Mouse (Mus musculus): ENCODE results near the gene Syn1. TPM values are rescaled to one million over a fixed set of nuclear protein-coding genes. Genes with fewer than 3 reads are reported as not detected.
A peak's percentile ranks its signal among the peaks of the same experiment; 100 is the strongest.

Syn1 gene
- polyA plus RNA-seq, 1 experiment from 2014 or later: 1.1 TPM

GRCm38 (mm10) chrX:20853794-20854193 is 67.0 kb downstream of the Syn1 start:
- Histone ChIP-seq H3K4me1 (replicated peaks; ENCODE audit: control insufficient read depth, insufficient read depth) (no peaks in the 10 kb centered on the region), H3K27ac (replicated peaks) (no peak overlapping the region), H3K9me3 (ENCODE audit: control insufficient read depth, low read length) (no peaks in the 10 kb centered on the region), H3K4me3 (ENCODE audit: low read depth, low read length) (no peak overlapping the region), H3K27me3 (ENCODE audit: control insufficient read depth, insufficient read depth, low read length) (no peaks in the 10 kb centered on the region), H3K4me2 (replicated peaks; ENCODE audit: low read depth) (no peak overlapping the region), H3K9ac (ENCODE audit: low read length) (no peak overlapping the region), H3K36me3 (ENCODE audit: control insufficient read depth, insufficient read depth, low read length) (0 out of 2 replicates have a peak, but pooled peaks cover 4% of the 10 kb centered on the region)
- DNase-seq (ENCODE audit: low spot score): no peak
- no peak for ATAC-seq (ENCODE audit: low FRiP score, low TSS enrichment)
- 90% methylated on average over 7 of the region's 7 CpGs for WGBS
- TF ChIP-seq CTCF (IDR thresholded peaks at IDR 0.05; ENCODE audit: low read depth) (no peak), EP300 (optimal IDR thresholded peaks at IDR 0.05) (no peak)

DNA sequence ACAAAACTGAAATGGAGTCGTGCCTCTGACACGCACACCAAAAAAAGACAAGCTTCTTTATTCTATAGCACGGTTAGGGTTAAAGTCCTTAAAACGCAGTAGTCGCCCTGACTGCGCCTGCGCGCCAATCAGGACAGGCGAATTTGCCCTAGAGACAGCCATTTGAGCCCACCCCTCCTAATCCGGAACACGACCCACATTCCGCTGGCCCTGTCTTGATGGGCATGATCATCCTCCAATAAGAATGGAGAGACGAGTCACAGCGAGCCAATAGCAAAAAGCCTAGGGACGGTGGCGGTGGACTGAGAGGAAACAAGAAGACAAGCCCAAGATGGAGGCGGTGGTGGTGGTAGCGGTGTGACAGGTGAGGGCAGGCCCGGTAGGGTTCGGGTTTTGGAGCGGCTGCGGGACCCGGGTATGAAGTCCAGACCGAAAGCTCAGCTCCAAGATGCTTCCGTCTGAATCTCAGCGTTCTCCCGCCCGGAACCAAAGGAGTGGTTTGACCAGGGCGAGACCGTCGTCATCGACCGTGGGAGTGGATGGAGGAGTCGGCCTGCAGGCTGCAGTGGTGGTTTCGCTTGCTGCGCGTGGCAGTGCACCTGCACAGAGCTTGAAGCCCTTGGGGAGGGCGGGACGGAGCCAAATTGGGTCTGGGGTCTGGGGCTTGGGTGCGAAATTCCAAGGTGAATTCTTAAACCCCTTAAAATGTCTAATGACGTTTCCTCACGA is 72.4 kb downstream of the Syn1 start:
- Histone ChIP-seq H3K27ac (replicated peaks) (peak overlapping the region; percentile 70), H3K4me2 (replicated peaks; ENCODE audit: low read depth) (peak overlapping the region; percentile 62), H3K4me1 (replicated peaks; ENCODE audit: control insufficient read depth, insufficient read depth) (no peaks in the 10 kb centered on the region), H3K9ac (ENCODE audit: low read length) (peak overlapping the region; percentile 76), H3K4me3 (ENCODE audit: low read depth, low read length) (peak overlapping the region; percentile 48), H3K27me3 (ENCODE audit: control insufficient read depth, insufficient read depth, low read length) (no peaks in the 10 kb centered on the region), H3K9me3 (ENCODE audit: control insufficient read depth, low read length) (no peaks in the 10 kb centered on the region), H3K36me3 (ENCODE audit: control insufficient read depth, insufficient read depth, low read length) (0 out of 2 replicates have a peak, but pooled peaks cover 4% of the 10 kb centered on the region)
- 16% methylated on average over 37 of the region's 42 CpGs for WGBS
- ATAC-seq (ENCODE audit: low FRiP score, low TSS enrichment) (peak; percentile 99), DNase-seq (ENCODE audit: low spot score) (peak; percentile 85)
- TF ChIP-seq EP300 (optimal IDR thresholded peaks at IDR 0.05) (no peak), CTCF (IDR thresholded peaks at IDR 0.05; ENCODE audit: low read depth) (no peak)

DNA sequence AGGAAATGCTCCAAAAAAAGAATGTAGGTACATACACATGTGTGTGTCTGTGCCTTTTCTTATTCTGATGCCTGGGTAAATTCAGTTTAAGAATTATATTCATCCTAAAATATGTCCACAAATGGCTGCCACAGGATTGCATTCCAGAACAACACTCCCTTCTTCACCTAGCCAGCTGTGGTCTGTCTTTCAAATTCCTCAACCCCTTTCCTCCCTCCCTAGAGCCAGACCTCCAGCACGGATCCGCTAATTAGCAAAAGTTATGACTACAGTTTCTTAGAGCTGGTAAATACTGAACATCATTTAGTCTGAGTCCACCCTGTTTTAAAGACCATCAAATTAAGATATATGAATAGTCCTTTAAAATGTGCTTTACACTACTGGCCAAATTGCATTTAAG is 73.0 kb downstream of the Syn1 start:
- H3K9me3 ChIP-seq (ENCODE audit: control insufficient read depth, low read length): no peaks in the 10 kb centered on the region
- WGBS: 22% methylated on average over 2 of the region's 2 CpGs
- H3K9ac ChIP-seq (ENCODE audit: low read length): no peak overlapping the region
- DNase-seq (ENCODE audit: low spot score): no peak
- no peak for TF ChIP-seq EP300 (optimal IDR thresholded peaks at IDR 0.05)
- TF ChIP-seq CTCF (IDR thresholded peaks at IDR 0.05; ENCODE audit: low read depth): no peak
- ATAC-seq (ENCODE audit: low FRiP score, low TSS enrichment): no peak
- H3K36me3 ChIP-seq (ENCODE audit: control insufficient read depth, insufficient read depth, low read length): 0 out of 2 replicates have a peak, but pooled peaks cover 4% of the 10 kb centered on the region
- H3K27me3 ChIP-seq (ENCODE audit: control insufficient read depth, insufficient read depth, low read length): no peaks in the 10 kb centered on the region
- H3K4me3 ChIP-seq (ENCODE audit: low read depth, low read length): peak overlapping the region; percentile 48
- no peaks in the 10 kb centered on the region for H3K4me1 ChIP-seq (replicated peaks; ENCODE audit: control insufficient read depth, insufficient read depth)
- H3K27ac ChIP-seq (replicated peaks): 0 out of 2 replicates have a peak overlapping the region, but pooled peaks have one; percentile 19
- peak overlapping the region; percentile 25; the same call in 1 of the 2 replicates for H3K4me2 ChIP-seq (replicated peaks; ENCODE audit: low read depth)

DNA sequence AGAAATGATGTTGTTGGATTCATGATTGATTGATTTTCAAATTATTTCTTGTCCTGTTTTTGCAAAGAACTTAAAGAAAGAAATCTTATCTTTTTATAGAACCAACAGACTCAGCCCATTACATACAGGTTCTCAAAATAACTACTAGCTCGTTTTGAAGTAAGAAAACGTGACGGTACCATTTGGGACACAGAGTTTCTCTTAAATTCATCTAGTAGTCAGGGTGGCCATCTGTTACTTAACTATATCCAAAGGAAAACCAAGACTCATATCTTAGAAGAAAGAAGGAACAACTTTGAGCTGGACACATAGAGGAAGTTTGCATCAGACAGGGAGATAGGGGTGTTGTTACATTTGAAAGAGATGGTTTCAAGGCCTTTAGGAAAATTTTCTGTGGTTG is 73.6 kb downstream of the Syn1 start:
- Histone ChIP-seq H3K4me1 (replicated peaks; ENCODE audit: control insufficient read depth, insufficient read depth) (no peaks in the 10 kb centered on the region), H3K4me3 (ENCODE audit: low read depth, low read length) (no peak overlapping the region), H3K27ac (replicated peaks) (no peak overlapping the region), H3K4me2 (replicated peaks; ENCODE audit: low read depth) (no peak overlapping the region), H3K36me3 (ENCODE audit: control insufficient read depth, insufficient read depth, low read length) (0 out of 2 replicates have a peak, but pooled peaks cover 4% of the 10 kb centered on the region), H3K27me3 (ENCODE audit: control insufficient read depth, insufficient read depth, low read length) (no peaks in the 10 kb centered on the region), H3K9me3 (ENCODE audit: control insufficient read depth, low read length) (no peaks in the 10 kb centered on the region), H3K9ac (ENCODE audit: low read length) (no peak overlapping the region)
- 87% methylated on average over 3 of the region's 3 CpGs for WGBS
- no peak for TF ChIP-seq CTCF (IDR thresholded peaks at IDR 0.05; ENCODE audit: low read depth)
- no peak for TF ChIP-seq EP300 (optimal IDR thresholded peaks at IDR 0.05)
- DNase-seq (ENCODE audit: low spot score): no peak
- no peak for ATAC-seq (ENCODE audit: low FRiP score, low TSS enrichment)

GRCm38 (mm10) chrX:20828934-20829333 is 91.9 kb downstream of the Syn1 start:
- WGBS: 21% methylated on average over 5 of the region's 5 CpGs
- ATAC-seq (ENCODE audit: low FRiP score, low TSS enrichment): peak; percentile 91

More at GRCm38 (mm10) chrX:20828934-20829333, 91.9 kb downstream of the Syn1 start:
- no peaks in the 10 kb centered on the region for H3K36me3 ChIP-seq (ENCODE audit: control insufficient read depth, insufficient read depth, low read length)
- no peak overlapping the region for H3K4me3 ChIP-seq (ENCODE audit: low read depth, low read length)
- H3K4me1 ChIP-seq (replicated peaks; ENCODE audit: control insufficient read depth, insufficient read depth): no peaks in the 10 kb centered on the region
- no peaks in the 10 kb centered on the region for H3K9me3 ChIP-seq (ENCODE audit: control insufficient read depth, low read length)
- peak; percentile 72 for TF ChIP-seq CTCF (IDR thresholded peaks at IDR 0.05; ENCODE audit: low read depth)
- no peak for TF ChIP-seq EP300 (optimal IDR thresholded peaks at IDR 0.05)
- H3K27ac ChIP-seq (replicated peaks): no peak overlapping the region
- H3K9ac ChIP-seq (ENCODE audit: low read length): no peak overlapping the region
- peak; percentile 34 for DNase-seq (ENCODE audit: low spot score)
- no peaks in the 10 kb centered on the region for H3K27me3 ChIP-seq (ENCODE audit: control insufficient read depth, insufficient read depth, low read length)
- H3K4me2 ChIP-seq (replicated peaks; ENCODE audit: low read depth): no peak overlapping the region
